Mouse (Mus musculus) ES-Bruce4 (cell line): Measurements from ENCODE around the gene Ankfy1.

Experiments
- EP300 ChIP-seq: IDR thresholded peaks from 2 replicates; pipeline ENCODE4 v1.6.1; 2011; ENCODE audit warnings: low read depth, low read length; ENCODE audit not compliant: insufficient read depth
- POLR2A ChIP-seq: IDR thresholded peaks from one replicate; pipeline ENCODE4 v1.8.1; 2011; ENCODE audit warnings: low read length; ENCODE audit not compliant: insufficient read depth

GRCm38 (mm10) chr11:72796773-72797338 lies 107.0 kb downstream of the Ankfy1 start:
- TF ChIP-seq EP300 (no peak), POLR2A (no peak)
